Mouse (Mus musculus) CH12.LX (cell line): ENCODE data around the gene Rogdi.

Experiments used
- CTCF ChIP-seq, 2 experiments: IDR thresholded peaks in 1 of 2; conservative IDR thresholded peaks in 1 of 2; 2 replicates each; pipeline ENCODE4 v1.5.1; 2011 to 2012; ENCODE audit warnings: low read depth in 2 of 2, low read length in 2 of 2, improper control_type of control experiment in 1 of 2, inconsistent platforms in 1 of 2, mild to moderate bottlenecking in 1 of 2, moderate library complexity in 1 of 2
- KAT2A ChIP-seq: IDR thresholded peaks from 2 replicates; pipeline ENCODE4 v1.6.1; 2012; ENCODE audit warnings: low read length, improper control_type of control experiment, inconsistent platforms; ENCODE audit not compliant: insufficient replicate concordance
- MAFK ChIP-seq: IDR thresholded peaks from 2 replicates; pipeline ENCODE4 v1.6.1; 2011; ENCODE audit warnings: low read length, improper control_type of control experiment; ENCODE audit not compliant: insufficient replicate concordance
- MAX ChIP-seq: IDR thresholded peaks from 2 replicates; pipeline ENCODE4 v1.6.1; 2011; ENCODE audit warnings: low read length, improper control_type of control experiment
- NELFE ChIP-seq: IDR thresholded peaks from 2 replicates; pipeline ENCODE4 v1.6.1; 2011; ENCODE audit warnings: low read depth, low read length, improper control_type of control experiment
- NRF1 ChIP-seq: IDR thresholded peaks from 2 replicates; pipeline ENCODE4 v1.6.1; 2014; ENCODE audit warnings: low read depth, mild to moderate bottlenecking, inconsistent platforms, low read length, improper control_type of control experiment, moderate library complexity
- RAD21 ChIP-seq: IDR thresholded peaks from 2 replicates; pipeline ENCODE4 v1.6.1; 2011; ENCODE audit warnings: low read depth, mild to moderate bottlenecking, low read length, improper control_type of control experiment, moderate library complexity
- SMC3 ChIP-seq: IDR thresholded peaks from 2 replicates; pipeline ENCODE4 v1.6.1; 2011; ENCODE audit warnings: low read depth, low read length, improper control_type of control experiment
- USF1 ChIP-seq: IDR thresholded peaks from 2 replicates; pipeline ENCODE4 v1.6.1; 2014; ENCODE audit warnings: low read depth, mild to moderate bottlenecking, inconsistent platforms, low read length, improper control_type of control experiment
- USF2 ChIP-seq: conservative IDR thresholded peaks from 2 replicates; pipeline ENCODE4 v1.6.1; 2011; ENCODE audit warnings: low read depth, low read length, improper control_type of control experiment
- ZMIZ1 ChIP-seq: IDR thresholded peaks from 2 replicates; pipeline ENCODE4 v1.6.1; 2012; ENCODE audit warnings: low read depth, mild to moderate bottlenecking, inconsistent platforms, low read length, improper control_type of control experiment
- ZNF384 ChIP-seq: IDR thresholded peaks from 2 replicates; pipeline ENCODE4 v1.6.1; 2012; ENCODE audit warnings: low read depth, low read length, improper control_type of control experiment, inconsistent platforms

GRCm38 (mm10) chr16:5008076-5008475 is 5.3 kb downstream of the Rogdi start:
- TF ChIP-seq USF2 (no peak), ZNF384 (no peak), ZMIZ1 (no peak), NELFE (no peak), CTCF (conservative IDR thresholded peaks at IDR 0.05 in 1 of 2, IDR thresholded peaks at IDR 0.05 in 1 of 2; ENCODE audit: low read depth in 2 of 2, low read length in 2 of 2) (no peak), NRF1 (no peak), MAFK (no peak), USF1 (no peak), KAT2A (no peak), MAX (no peak), SMC3 (no peak), RAD21 (no peak)
